Mouse (Mus musculus) midbrain, postnatal 0 days (tissue): ENCODE measurements around the gene Cfap74. TPM values are rescaled to one million over a fixed set of nuclear protein-coding genes. Genes with fewer than 3 reads are reported as not detected.

ENCODE experiments used
- ATAC-seq: fragments of 200-750 bp; cut with Nextera tagmentation; 2 replicates; pipeline ENCODE4 v1.8.0; 2017; ENCODE audit warnings: moderate number of reproducible peaks, mild to moderate bottlenecking, moderate TSS enrichment, moderate library complexity; ENCODE audit not compliant: low FRiP score
- DNase-seq: peaks from one replicate; pipeline ENCODE4 v3.0.0-alpha.2; 2015; ENCODE audit warnings: low spot score
- H3K27ac ChIP-seq: fragments of 300-500 bp; sonication (generic); 2 replicates; pipeline ENCODE4 v1.5.1; 2014; ENCODE audit warnings: low read depth, mild to moderate bottlenecking, low read length, mixed read lengths
- H3K27me3 ChIP-seq: fragments of 300-500 bp; sonication (generic); 2 replicates; pipeline ENCODE4 v1.6.1; 2014; ENCODE audit warnings: low read length, control low read depth, mixed read lengths; ENCODE audit not compliant: insufficient read depth
- H3K36me3 ChIP-seq: fragments of 300-500 bp; sonication (generic); 2 replicates; pipeline ENCODE4 v1.6.1; 2014; ENCODE audit warnings: low read length, control low read depth, mixed read lengths; ENCODE audit not compliant: insufficient read depth
- H3K4me1 ChIP-seq: fragments of 300-500 bp; sonication (generic); 2 replicates; pipeline ENCODE4 v1.6.1; 2014; ENCODE audit warnings: mild to moderate bottlenecking, control low read depth, antibody characterized with exemption, low read length, mixed read lengths; ENCODE audit not compliant: insufficient read depth
- H3K4me2 ChIP-seq: fragments of 300-500 bp; sonication (generic); 2 replicates; pipeline ENCODE4 v1.6.1; 2014; ENCODE audit warnings: low read depth, mild to moderate bottlenecking, low read length, mixed read lengths; ENCODE audit not compliant: poor library complexity, severe bottlenecking
- H3K4me3 ChIP-seq: fragments of 300-500 bp; sonication (generic); 2 replicates; pipeline ENCODE4 v1.5.1; 2014; ENCODE audit warnings: low read depth, mild to moderate bottlenecking, low read length, moderate library complexity
- H3K9ac ChIP-seq: fragments of 300-500 bp; sonication (generic); replicated peaks from 2 replicates; pipeline ENCODE4 v1.6.1; 2014; ENCODE audit warnings: mild to moderate bottlenecking, low read length, moderate library complexity, mixed read lengths; ENCODE audit not compliant: poor library complexity, severe bottlenecking
- H3K9me3 ChIP-seq: fragments of 300-500 bp; sonication (generic); 2 replicates; pipeline ENCODE4 v1.6.1; 2016; ENCODE audit warnings: low read length, control low read depth
- CTCF ChIP-seq: IDR thresholded peaks from 2 replicates; pipeline ENCODE4 v1.5.1; 2016; ENCODE audit warnings: antibody characterized with exemption, mild to moderate bottlenecking
- WGBS: fragments of 180-500 bp; shearing (Covaris S2); extraction: QIAGEN DNeasy Blood & Tissue Kit; methylation state at CpG from one replicate; pipeline ENCODE4 v1.1.7; 2014; 5-methylcytosine and 5-hydroxymethylcytosine counted together
- polyA plus RNA-seq: library from polyadenylated mRNA; unstranded; fragments of >200 nt; fragmentation: Nextera tagmentation; extraction: Ambion mirVana; gene quantifications from 2 replicates; pipeline ENCODE4 v1.2.1, GENCODE M21; 2015
- total RNA-seq: library from RNA; depleted of rRNA; stranded (reverse); fragments of >200 nt; gene quantifications from 2 replicates; pipeline ENCODE4 v1.2.3, GENCODE M21; 2014

Cfap74 gene
- total and polyA plus RNA-seq, 2 experiments from 2014 or later = 5.7 to 6.5 TPM

DNA sequence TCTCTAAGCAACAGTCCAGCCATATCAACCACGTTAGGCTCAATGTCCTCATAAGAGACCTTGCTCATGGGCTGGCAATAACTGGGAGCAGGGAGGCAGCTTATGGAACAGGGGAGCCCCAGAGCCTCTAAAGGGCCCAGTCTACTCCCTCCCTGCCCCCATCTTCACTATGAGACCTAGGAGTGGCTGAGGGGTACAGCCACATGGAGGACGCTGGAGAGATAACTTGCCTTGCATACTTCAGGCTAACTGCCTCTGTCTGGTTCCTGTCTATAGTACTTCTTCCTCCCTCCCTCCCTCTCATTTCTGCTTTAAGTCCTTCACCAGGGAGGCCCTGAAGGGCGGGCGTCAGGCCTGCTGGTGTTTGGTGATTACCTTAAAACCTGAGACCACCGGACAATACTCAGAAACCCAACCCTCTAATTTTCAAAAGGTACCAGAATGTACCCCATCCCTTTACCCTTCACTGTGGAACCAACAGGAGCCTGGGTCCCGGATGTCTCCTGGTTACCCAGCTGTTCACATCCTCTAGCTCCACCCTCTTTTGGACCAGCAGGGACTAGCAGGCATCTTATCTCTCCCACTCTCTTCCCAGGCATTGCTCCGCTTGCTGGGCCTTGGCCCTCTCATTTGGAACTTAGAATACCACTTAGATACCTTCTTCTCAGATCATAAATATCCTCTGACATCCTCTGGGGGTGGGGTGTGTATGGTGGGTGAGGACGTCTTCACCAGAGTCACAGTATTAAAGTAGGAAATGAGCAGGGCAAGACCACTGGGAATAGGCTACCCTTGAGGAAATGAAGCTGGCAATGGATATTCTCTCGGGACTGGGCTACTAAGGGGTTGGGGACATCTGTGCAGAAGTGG is 80.3 kb downstream of the Cfap74 start:
- DNase-seq = no peak

DNA sequence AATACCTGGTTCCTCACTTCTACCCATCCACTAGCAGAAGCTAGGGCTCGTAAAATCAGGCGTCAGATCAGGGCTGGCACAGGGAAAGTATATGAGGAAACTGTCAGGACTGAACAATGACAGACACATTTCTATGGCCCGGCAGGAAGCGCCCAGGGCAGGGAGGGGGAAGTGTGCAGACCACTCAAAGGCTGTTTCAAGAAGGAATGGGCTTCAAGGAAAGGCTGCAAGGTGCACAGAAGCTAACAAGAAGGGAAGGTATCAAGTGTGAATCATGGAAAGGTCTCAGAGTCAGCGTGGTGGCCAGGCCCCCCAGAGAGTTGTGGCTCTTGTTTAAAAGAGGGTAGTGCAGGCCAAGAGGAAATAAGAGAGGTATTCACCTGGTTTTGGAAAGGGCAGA is 81.5 kb downstream of the Cfap74 start:
- no peak for TF ChIP-seq CTCF
- DNase-seq (no peak), ATAC-seq (no peak)
- H3K9me3 ChIP-seq = no peaks in the 10 kb centered on the region
- H3K4me1 ChIP-seq = peaks cover 12% of the 10 kb centered on the region
- no peaks in the 10 kb centered on the region for H3K27me3 ChIP-seq
- peak overlapping the region; percentile 82 for H3K4me3 ChIP-seq
- WGBS = 18% methylated on average over 5 of the region's 5 CpGs
- H3K9ac ChIP-seq = peak overlapping the region; percentile 100
- H3K4me2 ChIP-seq = peak overlapping the region; percentile 72
- peak overlapping the region; percentile 93 for H3K27ac ChIP-seq
- H3K36me3 ChIP-seq = no peaks in the 10 kb centered on the region

More for the DNA sequence above, 80.3 kb downstream of the Cfap74 start:
- no peaks in the 10 kb centered on the region for H3K36me3 ChIP-seq
- no peak for ATAC-seq
- WGBS = 85% methylated on average over 9 of the region's 9 CpGs
- no peaks in the 10 kb centered on the region for H3K9me3 ChIP-seq
- H3K9ac ChIP-seq = no peak overlapping the region
- peaks cover 12% of the 10 kb centered on the region for H3K4me1 ChIP-seq
- no peak overlapping the region for H3K4me2 ChIP-seq
- TF ChIP-seq CTCF = no peak
- H3K27me3 ChIP-seq = no peaks in the 10 kb centered on the region
- H3K4me3 ChIP-seq = no peak overlapping the region
- H3K27ac ChIP-seq = no peak overlapping the region

DNA sequence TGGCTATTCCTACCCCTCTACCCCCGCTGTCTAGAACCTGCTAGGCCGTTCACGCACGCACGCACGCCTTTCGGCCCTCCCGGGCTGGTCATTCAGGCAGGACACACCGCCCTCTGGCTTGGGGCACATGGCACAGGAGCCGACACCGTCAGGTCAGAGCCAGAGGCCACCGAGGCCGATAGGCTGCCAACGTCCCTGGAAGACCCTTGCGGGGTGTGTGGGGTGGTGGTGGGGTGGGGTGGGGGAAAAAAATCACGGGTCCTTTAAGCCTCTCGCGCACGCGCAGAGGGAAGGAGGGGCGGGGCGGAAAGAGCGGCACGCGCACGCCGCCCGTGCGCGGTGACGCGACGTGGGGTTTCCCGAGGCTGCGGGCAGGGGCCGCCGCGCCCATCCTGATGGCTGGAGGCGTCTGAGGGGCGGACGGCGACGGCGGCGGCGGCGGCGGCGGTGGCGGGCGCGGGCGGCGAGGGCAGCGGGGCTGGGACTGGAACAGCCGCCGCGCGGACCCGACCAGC is 82.1 kb downstream of the Cfap74 start, which contains the start of gene Gnb1:
Gene Gnb1 (plus strand): TSS at position 372 of the 515 bp plus-strand sequence.
- 0% methylated on average over 26 of the region's 60 CpGs for WGBS
- no peaks in the 10 kb centered on the region for H3K36me3 ChIP-seq
- peak within 1 kb of the TSS; percentile 100 for H3K9ac ChIP-seq
- peak; percentile 30; the same call in 1 of the 2 replicates for TF ChIP-seq CTCF
- peak within 1 kb of the TSS; percentile 93 for H3K27ac ChIP-seq
- H3K4me1 ChIP-seq = peaks cover 12% of the 10 kb centered on the region
- peak; percentile 94 for DNase-seq
- peak within 1 kb of the TSS; percentile 82 for H3K4me3 ChIP-seq
- no peaks in the 10 kb centered on the region for H3K9me3 ChIP-seq
- peak; percentile 87 for ATAC-seq
- peak within 1 kb of the TSS; percentile 72 for H3K4me2 ChIP-seq
- no peaks in the 10 kb centered on the region for H3K27me3 ChIP-seq

DNA sequence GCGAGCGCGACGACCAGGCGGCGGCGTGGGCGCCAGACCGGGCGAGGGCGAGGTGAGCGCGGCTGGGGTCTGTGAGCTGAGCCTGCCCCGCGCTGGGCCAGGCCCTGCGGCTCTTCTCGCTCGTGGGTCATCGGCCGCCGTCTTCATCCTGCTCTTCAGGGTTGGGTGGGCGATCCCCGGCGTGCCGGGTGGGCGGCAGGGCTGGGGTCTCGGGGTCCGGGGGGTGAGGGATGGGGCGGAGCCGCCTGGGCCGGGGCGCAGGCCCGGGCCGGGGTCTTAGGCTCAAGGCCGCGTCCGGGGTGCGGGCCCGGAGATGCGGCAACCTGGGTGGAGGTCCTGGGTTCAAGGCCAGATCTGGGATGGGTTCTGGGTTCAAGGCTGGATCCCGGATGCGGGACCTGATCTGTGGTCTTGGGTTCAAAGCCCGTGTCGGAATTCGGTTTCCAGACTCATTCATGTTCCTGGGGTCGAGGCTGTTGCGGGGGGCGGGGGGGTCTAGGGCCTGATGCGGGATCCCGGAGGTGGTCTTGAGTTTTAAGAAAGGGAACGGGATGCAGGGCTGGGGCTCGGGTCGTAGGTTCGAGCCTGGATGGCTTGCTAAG is 82.6 kb downstream of the Cfap74 start:
- Histone ChIP-seq H3K27me3 (no peaks in the 10 kb centered on the region), H3K36me3 (no peaks in the 10 kb centered on the region), H3K4me3 (peak overlapping the region; percentile 82), H3K9me3 (no peaks in the 10 kb centered on the region), H3K9ac (peak overlapping the region; percentile 100), H3K27ac (peak overlapping the region; percentile 93), H3K4me1 (peaks cover 12% of the 10 kb centered on the region), H3K4me2 (peak overlapping the region; percentile 72)
- TF ChIP-seq CTCF = no peak
- ATAC-seq = peak; percentile 65
- peak; percentile 19 for DNase-seq
- WGBS = under 1% methylated on average over 37 of the region's 54 CpGs

DNA sequence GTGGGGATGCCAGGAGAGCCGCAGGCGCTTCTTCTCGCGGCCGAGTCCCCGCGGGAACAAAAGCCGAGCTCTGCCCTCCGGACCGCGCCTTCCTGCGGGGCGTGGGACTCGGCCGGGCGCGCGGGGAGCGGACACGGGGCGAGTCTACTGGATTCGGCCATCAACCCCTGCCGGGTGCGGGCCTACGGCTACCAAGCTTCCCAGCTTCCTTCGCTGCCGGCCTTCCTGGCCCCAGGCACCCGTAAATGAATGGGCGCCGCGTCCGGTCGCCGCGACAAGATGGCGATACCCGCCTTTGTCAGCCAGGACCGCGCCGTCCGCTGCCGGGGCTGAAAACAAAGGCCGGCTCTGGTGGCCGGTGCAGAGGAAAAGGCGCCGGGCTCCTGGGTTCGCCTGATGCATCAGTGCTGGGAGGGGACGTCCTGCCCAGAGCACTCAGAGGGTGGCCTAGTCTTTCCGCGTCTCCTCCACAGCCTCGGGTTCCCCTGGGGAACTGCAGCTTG is 83.2 kb downstream of the Cfap74 start:
- Histone ChIP-seq H3K4me1 (peaks cover 12% of the 10 kb centered on the region), H3K9me3 (no peaks in the 10 kb centered on the region), H3K4me3 (peak overlapping the region; percentile 82), H3K27me3 (no peaks in the 10 kb centered on the region), H3K4me2 (peak overlapping the region; percentile 72), H3K36me3 (no peaks in the 10 kb centered on the region), H3K27ac (peak overlapping the region; percentile 93), H3K9ac (peak overlapping the region; percentile 100)
- under 1% methylated on average over 44 of the region's 51 CpGs for WGBS
- ATAC-seq (peak; percentile 11; the same call in 1 of the 2 replicates), DNase-seq (peak; percentile 53)
- 0 out of 2 replicates have a peak, but pooled peaks have one; percentile 4 for TF ChIP-seq CTCF
